Mouse (Mus musculus) kidney, embryonic 16.5 days (tissue): ENCODE results near the gene Muc4. TPM values are rescaled to one million over a fixed set of nuclear protein-coding genes. Genes with fewer than 3 reads are reported as not detected.

Experiments
- ATAC-seq: fragments of 200-750 bp; cut with Nextera tagmentation; 2 replicates; pipeline ENCODE4 v1.8.0; 2017; ENCODE audit warnings: moderate TSS enrichment; ENCODE audit not compliant: low FRiP score, low TSS enrichment
- H3K27ac ChIP-seq: fragments of 300-500 bp; sonication (generic); 2 replicates; pipeline ENCODE4 v1.5.1; 2014; ENCODE audit warnings: low read length
- H3K27me3 ChIP-seq: fragments of 300-500 bp; sonication (generic); 2 replicates; pipeline ENCODE4 v1.6.1; 2014; ENCODE audit warnings: low read length, control low read depth, mixed read lengths; ENCODE audit not compliant: insufficient read depth
- H3K36me3 ChIP-seq: fragments of 300-500 bp; sonication (generic); 2 replicates; pipeline ENCODE4 v1.6.1; 2014; ENCODE audit warnings: low read length, control low read depth, mixed read lengths; ENCODE audit not compliant: insufficient read depth
- H3K4me1 ChIP-seq: fragments of 300-500 bp; sonication (generic); 2 replicates; pipeline ENCODE4 v1.6.1; 2014; ENCODE audit warnings: low read length, control low read depth, mixed read lengths; ENCODE audit not compliant: insufficient read depth
- H3K4me2 ChIP-seq: fragments of 300-500 bp; sonication (generic); replicated peaks from 2 replicates; pipeline ENCODE4 v1.6.1; 2014; ENCODE audit warnings: low read depth, low read length
- H3K4me3 ChIP-seq: fragments of 300-500 bp; sonication (generic); 2 replicates; pipeline ENCODE4 v1.5.1; 2014; ENCODE audit warnings: mild to moderate bottlenecking, low read length
- H3K9ac ChIP-seq: fragments of 300-500 bp; sonication (generic); replicated peaks from 2 replicates; pipeline ENCODE4 v1.6.1; 2014; ENCODE audit warnings: low read length
- H3K9me3 ChIP-seq: fragments of 300-500 bp; sonication (generic); 2 replicates; pipeline ENCODE4 v1.6.1; 2016; ENCODE audit warnings: low read length, control low read depth
- WGBS: fragments of 180-500 bp; shearing (Covaris S2); extraction: QIAGEN DNeasy Blood & Tissue Kit; methylation state at CpG from one replicate; pipeline ENCODE4 v1.1.7; 2014; 5-methylcytosine and 5-hydroxymethylcytosine counted together
- polyA plus RNA-seq: library from polyadenylated mRNA; unstranded; fragments of >200 nt; fragmentation: Nextera tagmentation; extraction: Ambion mirVana; gene quantifications from 2 replicates; pipeline ENCODE4 v1.2.1, GENCODE M21; 2015

Gene Muc4
- polyA plus RNA-seq, 1 experiment from 2014 or later: 0.44 TPM

GRCm38 (mm10) chr16:32742712-32743111 lies 7.0 kb downstream of the Muc4 start:
- 59% methylated on average over 2 of the region's 2 CpGs for WGBS
- ATAC-seq: no peak

GRCm38 (mm10) chr16:32745852-32746251 lies 10.2 kb downstream of the Muc4 start:
- WGBS: 60% methylated on average over 6 of the region's 6 CpGs
- H3K9me3 ChIP-seq: no peaks in the 10 kb centered on the region
- no peak overlapping the region for H3K9ac ChIP-seq
- ATAC-seq: no peak
- H3K27ac ChIP-seq: no peak overlapping the region
- no peaks in the 10 kb centered on the region for H3K36me3 ChIP-seq
- no peaks in the 10 kb centered on the region for H3K27me3 ChIP-seq
- H3K4me3 ChIP-seq: no peak overlapping the region
- no peaks in the 10 kb centered on the region for H3K4me1 ChIP-seq
- no peak overlapping the region for H3K4me2 ChIP-seq

More at GRCm38 (mm10) chr16:32742712-32743111, 7.0 kb downstream of the Muc4 start:
- Histone ChIP-seq H3K4me3 (no peak overlapping the region), H3K9ac (no peak overlapping the region), H3K36me3 (no peaks in the 10 kb centered on the region), H3K27ac (no peak overlapping the region), H3K27me3 (no peaks in the 10 kb centered on the region), H3K4me1 (no peaks in the 10 kb centered on the region), H3K9me3 (no peaks in the 10 kb centered on the region), H3K4me2 (no peak overlapping the region)

GRCm38 (mm10) chr16:32750242-32751127 lies 14.8 kb downstream of the Muc4 start:
- no peaks in the 10 kb centered on the region for H3K4me1 ChIP-seq
- H3K4me3 ChIP-seq: no peak overlapping the region
- H3K9me3 ChIP-seq: no peaks in the 10 kb centered on the region
- H3K36me3 ChIP-seq: no peaks in the 10 kb centered on the region
- no peak for ATAC-seq
- H3K27me3 ChIP-seq: no peaks in the 10 kb centered on the region
- H3K27ac ChIP-seq: no peak overlapping the region
- H3K4me2 ChIP-seq: no peak overlapping the region
- 92% methylated on average over 5 of the region's 5 CpGs for WGBS
- no peak overlapping the region for H3K9ac ChIP-seq

GRCm38 (mm10) chr16:32764550-32764949 lies 28.9 kb downstream of the Muc4 start:
- no peak overlapping the region for H3K4me3 ChIP-seq
- no peak overlapping the region for H3K9ac ChIP-seq
- H3K4me2 ChIP-seq: no peak overlapping the region
- H3K36me3 ChIP-seq: no peaks in the 10 kb centered on the region
- H3K27me3 ChIP-seq: no peaks in the 10 kb centered on the region
- no peaks in the 10 kb centered on the region for H3K4me1 ChIP-seq
- no peak overlapping the region for H3K27ac ChIP-seq
- 82% methylated on average over 2 of the region's 2 CpGs for WGBS
- ATAC-seq: no peak
- no peaks in the 10 kb centered on the region for H3K9me3 ChIP-seq

- 71% methylated on average over 6 of the region's 6 CpGs for WGBS
- Histone ChIP-seq H3K4me3 (no peak overlapping the region), H3K27me3 (no peaks in the 10 kb centered on the region), H3K9me3 (no peaks in the 10 kb centered on the region), H3K9ac (no peak overlapping the region), H3K4me1 (no peaks in the 10 kb centered on the region), H3K36me3 (no peaks in the 10 kb centered on the region), H3K4me2 (no peak overlapping the region), H3K27ac (no peak overlapping the region)
- no peak for ATAC-seq
These were observed 29.3 kb downstream of the Muc4 start for GRCm38 (mm10) chr16:32764961-32765360.

GRCm38 (mm10) chr16:32766904-32767303 lies 31.2 kb downstream of the Muc4 start:
- H3K4me1 ChIP-seq: no peaks in the 10 kb centered on the region
- no peak overlapping the region for H3K27ac ChIP-seq
- H3K27me3 ChIP-seq: no peaks in the 10 kb centered on the region
- 98% methylated on average over 7 of the region's 7 CpGs for WGBS
- no peak overlapping the region for H3K4me3 ChIP-seq
- H3K9me3 ChIP-seq: no peaks in the 10 kb centered on the region
- no peak overlapping the region for H3K4me2 ChIP-seq
- H3K36me3 ChIP-seq: no peaks in the 10 kb centered on the region
- H3K9ac ChIP-seq: no peak overlapping the region
- ATAC-seq: no peak

GRCm38 (mm10) chr16:32776676-32777075 lies 41.0 kb downstream of the Muc4 start:
- 49% methylated on average over 10 of the region's 10 CpGs for WGBS
- H3K4me3 ChIP-seq: no peak overlapping the region
- H3K36me3 ChIP-seq: no peaks in the 10 kb centered on the region
- no peak overlapping the region for H3K9ac ChIP-seq
- ATAC-seq: no peak
- no peaks in the 10 kb centered on the region for H3K9me3 ChIP-seq
- H3K27ac ChIP-seq: no peak overlapping the region
- H3K4me2 ChIP-seq: no peak overlapping the region
- H3K27me3 ChIP-seq: no peaks in the 10 kb centered on the region
- H3K4me1 ChIP-seq: no peaks in the 10 kb centered on the region

- Histone ChIP-seq H3K4me3 (no peak overlapping the region), H3K4me2 (no peak overlapping the region), H3K4me1 (no peaks in the 10 kb centered on the region), H3K9me3 (no peaks in the 10 kb centered on the region), H3K27ac (no peak overlapping the region), H3K9ac (no peak overlapping the region), H3K36me3 (no peaks in the 10 kb centered on the region), H3K27me3 (no peaks in the 10 kb centered on the region)
- WGBS: 72% methylated on average over 8 of the region's 8 CpGs
- no peak for ATAC-seq
These were observed 43.3 kb downstream of the Muc4 start for GRCm38 (mm10) chr16:32778956-32779355.

- Histone ChIP-seq H3K4me2 (no peak overlapping the region), H3K4me3 (no peak overlapping the region), H3K27ac (no peak overlapping the region), H3K4me1 (no peaks in the 10 kb centered on the region), H3K9me3 (peaks cover 2% of the 10 kb centered on the region; the same call in 1 of the 2 replicates), H3K27me3 (no peaks in the 10 kb centered on the region), H3K36me3 (no peaks in the 10 kb centered on the region), H3K9ac (no peak overlapping the region)
- 46% methylated on average over 5 of the region's 5 CpGs for WGBS
- ATAC-seq: no peak
These were observed 47.8 kb downstream of the Muc4 start for GRCm38 (mm10) chr16:32783324-32784062.

GRCm38 (mm10) chr16:32784840-32785239 lies 49.2 kb downstream of the Muc4 start:
- no peaks in the 10 kb centered on the region for H3K27me3 ChIP-seq
- no peak overlapping the region for H3K27ac ChIP-seq
- no peaks in the 10 kb centered on the region for H3K36me3 ChIP-seq
- H3K4me2 ChIP-seq: no peak overlapping the region
- no peaks in the 10 kb centered on the region for H3K4me1 ChIP-seq
- WGBS: 81% methylated on average over 13 of the region's 13 CpGs
- no peak overlapping the region for H3K4me3 ChIP-seq
- no peak overlapping the region for H3K9ac ChIP-seq
- no peak for ATAC-seq
- peaks cover 4% of the 10 kb centered on the region; the same call in 1 of the 2 replicates for H3K9me3 ChIP-seq
